Comparison of ENCODE assay signal across 15 mouse cellular contexts in the genomic region with DNA sequence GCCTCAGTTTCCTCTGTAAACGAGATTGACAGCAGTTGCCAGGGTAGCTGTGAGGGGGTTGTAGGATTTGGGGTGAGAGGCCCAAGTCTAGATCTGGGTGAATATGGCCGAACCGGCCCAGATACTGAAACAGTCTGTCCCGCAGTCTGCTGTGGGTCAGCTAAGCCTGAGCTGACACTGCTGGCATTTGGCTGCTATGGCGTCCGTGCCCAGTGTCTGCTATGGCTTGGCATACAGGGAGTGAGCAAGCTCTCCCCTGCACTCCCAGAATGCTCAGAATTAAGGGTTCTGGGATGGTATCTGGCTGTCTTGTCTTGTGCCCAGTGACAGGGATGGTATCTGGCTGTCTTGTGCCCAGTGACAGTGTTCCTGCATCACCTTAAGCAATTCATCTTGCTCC. TPM values are rescaled to one million over a fixed set of nuclear protein-coding genes. Genes with fewer than 3 reads are reported as not detected.
DNase-seq lines count a peak whose midpoint lies in the region; ATAC-seq lines count a peak whose summit lies in the region.
"Had no signal": no experiment of that assay in that cellular context is flagged by ENCODE, and none has a peak within 500 bp of the region (broad histone marks: within the 10 kb centered on the region; RNA-seq: fewer than 3 reads in every experiment).

No protein-coding gene starts in this region.

- H3K27ac ChIP-seq in neural tube, embryonic 11.5 days (ENCODE audit: low read depth, low read length) = peak overlapping the region; percentile 78
- H3K27ac ChIP-seq in hindbrain, embryonic 12.5 days = peak overlapping the region; percentile 85
- peak overlapping the region; percentile 1; the same call in 1 of the 2 replicates for H3K27ac ChIP-seq in midbrain, embryonic 14.5 days (replicated peaks; ENCODE audit: low read depth, low read length)
- H3K27ac ChIP-seq: gastrocnemius, adult 2 months; heart, adult 2 months; liver, embryonic 14.5 days; stomach, embryonic 15.5 days had no signal

- peaks cover 86% of the 10 kb centered on the region for H3K4me1 ChIP-seq in neural tube, embryonic 11.5 days (ENCODE audit: control insufficient read depth, insufficient read depth, low read length)
- H3K4me1 ChIP-seq in hindbrain, embryonic 12.5 days = peaks cover 100% of the 10 kb centered on the region
- peaks cover 92% of the 10 kb centered on the region for H3K4me1 ChIP-seq in midbrain, embryonic 14.5 days (ENCODE audit: control insufficient read depth, insufficient read depth, low read length)

- peak overlapping the region; percentile 24; the same call in 1 of the 2 replicates for H3K9ac ChIP-seq in neural tube, embryonic 11.5 days (ENCODE audit: low read length)
- H3K9ac ChIP-seq in hindbrain, embryonic 12.5 days = peak overlapping the region; percentile 50; the same call in 1 of the 2 replicates
- no peak overlapping the region for H3K9ac ChIP-seq in midbrain, embryonic 14.5 days (replicated peaks; ENCODE audit: low read length)
- H3K9ac ChIP-seq: liver, embryonic 14.5 days; stomach, embryonic 15.5 days had no signal

- no peaks in the 10 kb centered on the region for H3K27me3 ChIP-seq in neural tube, embryonic 11.5 days (ENCODE audit: control insufficient read depth, insufficient read depth, low read length)
- 0 out of 2 replicates have a peak, but pooled peaks cover 5% of the 10 kb centered on the region for H3K27me3 ChIP-seq in hindbrain, embryonic 12.5 days
- no peaks in the 10 kb centered on the region for H3K27me3 ChIP-seq in midbrain, embryonic 14.5 days (ENCODE audit: control insufficient read depth, insufficient read depth, low read length)
- H3K27me3 ChIP-seq: stomach, embryonic 15.5 days had no signal

- no peak for DNase-seq in neural tube, embryonic 11.5 days (ENCODE audit: low spot score)
- DNase-seq in neural tube, embryonic 10.5 days (ENCODE audit: extremely low spot score, low spot score) = no peak
- DNase-seq in midbrain, embryonic 14.5 days = no peak
- DNase-seq in heart, postnatal 14 days = no peak
- no peak for DNase-seq in right cerebral cortex, adult 18-20 months
- no peak for DNase-seq in thymus, postnatal 36 days
- DNase-seq: adrenal gland, postnatal 25 days; gastrocnemius, adult 2 months; heart, adult 2 months; kidney, postnatal 25 days; lung, postnatal 4 days had no signal

- H3K4me3 ChIP-seq in neural tube, embryonic 11.5 days (ENCODE audit: low read depth, low read length) = no peak overlapping the region
- H3K4me3 ChIP-seq in hindbrain, embryonic 12.5 days = no peak overlapping the region
- no peak overlapping the region for H3K4me3 ChIP-seq in midbrain, embryonic 14.5 days (replicated peaks; ENCODE audit: low read depth, low read length)
- H3K4me3 ChIP-seq: gastrocnemius, adult 2 months; heart, adult 2 months; stomach, embryonic 15.5 days had no signal

- H3K9me3 ChIP-seq in neural tube, embryonic 11.5 days (ENCODE audit: control insufficient read depth, low read length) = no peaks in the 10 kb centered on the region
- no peaks in the 10 kb centered on the region for H3K9me3 ChIP-seq in hindbrain, embryonic 12.5 days (replicated peaks)
- H3K9me3 ChIP-seq in midbrain, embryonic 14.5 days (ENCODE audit: control insufficient read depth, low read length) = no peaks in the 10 kb centered on the region
- H3K9me3 ChIP-seq: stomach, embryonic 15.5 days had no signal

- no peak for ATAC-seq in neural tube, embryonic 11.5 days (ENCODE audit: insufficient read depth, low FRiP score, low TSS enrichment)
- no peak for ATAC-seq in hindbrain, embryonic 12.5 days (ENCODE audit: low FRiP score)
- ATAC-seq in midbrain, embryonic 14.5 days (ENCODE audit: low FRiP score, low TSS enrichment) = no peak
- ATAC-seq: intestine, postnatal 0 days had no signal

- H3K36me3 ChIP-seq in neural tube, embryonic 11.5 days (ENCODE audit: control insufficient read depth, insufficient read depth, low read length) = no peaks in the 10 kb centered on the region
- H3K36me3 ChIP-seq in hindbrain, embryonic 12.5 days = no peaks in the 10 kb centered on the region
- peaks cover 6% of the 10 kb centered on the region for H3K36me3 ChIP-seq in midbrain, embryonic 14.5 days (ENCODE audit: control insufficient read depth, insufficient read depth, low read length)
- H3K36me3 ChIP-seq: stomach, embryonic 15.5 days had no signal

- no peak overlapping the region for H3K4me2 ChIP-seq in neural tube, embryonic 11.5 days (ENCODE audit: low read depth)
- H3K4me2 ChIP-seq in hindbrain, embryonic 12.5 days (replicated peaks) = no peak overlapping the region
- H3K4me2 ChIP-seq in midbrain, embryonic 14.5 days (ENCODE audit: low read length) = no peak overlapping the region
- H3K4me2 ChIP-seq: stomach, embryonic 15.5 days had no signal

- intact Hi-C loops in heart, postnatal 14 days (cut with DNase I) = no loop called here

- 90% methylated on average over 6 of the region's 6 CpGs for WGBS in neural tube, embryonic 11.5 days
- 84% methylated on average over 6 of the region's 6 CpGs for WGBS in hindbrain, embryonic 12.5 days
- WGBS in midbrain, embryonic 14.5 days = 79% methylated on average over 6 of the region's 6 CpGs

RNA-seq across cellular contexts. Expression of a gene that starts 29.6 kb away (rescaled TPM):
- 25.6 and 27.6 TPM in 2 replicates for polyA plus RNA-seq in neural tube, embryonic 11.5 days (2014; fragmentation: Nextera tagmentation; extraction: Ambion mirVana)
- polyA plus RNA-seq in hindbrain, embryonic 12.5 days (2016; fragmentation: Nextera tagmentation; extraction: Ambion mirVana) = 46.7 and 52.6 TPM in 2 replicates
- polyA plus RNA-seq in midbrain, embryonic 14.5 days (2014; fragmentation: Nextera tagmentation; extraction: Ambion mirVana) = 54.3 and 58.1 TPM in 2 replicates
- total RNA-seq in heart, postnatal 14 days (2021) = under 1 TPM; 0.80 to 0.96 TPM

RNA-seq across cellular contexts. Expression of a gene that starts 47.9 kb away (rescaled TPM):
- polyA plus RNA-seq in neural tube, embryonic 11.5 days (2014; fragmentation: Nextera tagmentation; extraction: Ambion mirVana) = 195 and 208 TPM in 2 replicates
- polyA plus RNA-seq in hindbrain, embryonic 12.5 days (2016; fragmentation: Nextera tagmentation; extraction: Ambion mirVana) = 173 and 174 TPM in 2 replicates
- polyA plus RNA-seq in midbrain, embryonic 14.5 days (2014; fragmentation: Nextera tagmentation; extraction: Ambion mirVana) = 130 and 136 TPM in 2 replicates
- 10 to 100 TPM; 46.4 to 52.0 TPM for total RNA-seq in heart, postnatal 14 days (2021)

RNA-seq across cellular contexts. Expression of a gene that starts 57.9 kb away (rescaled TPM):
- 109 and 128 TPM in 2 replicates for polyA plus RNA-seq in neural tube, embryonic 11.5 days (2014; fragmentation: Nextera tagmentation; extraction: Ambion mirVana)
- 106 and 113 TPM in 2 replicates for polyA plus RNA-seq in hindbrain, embryonic 12.5 days (2016; fragmentation: Nextera tagmentation; extraction: Ambion mirVana)
- polyA plus RNA-seq in midbrain, embryonic 14.5 days (2014; fragmentation: Nextera tagmentation; extraction: Ambion mirVana) = 96.6 and 103 TPM in 2 replicates
- total RNA-seq in heart, postnatal 14 days (2021) = 10 to 100 TPM; 54.1 to 56.9 TPM

Comparison
In these comparisons a context has a peak if more than half of its experiments do, and no peak if none do; other contexts are left out.
1. H3K27ac ChIP-seq: peak in every context shown above with its lines; median percentile 85 in hindbrain, embryonic 12.5 days; 78 in neural tube, embryonic 11.5 days; 1 in midbrain, embryonic 14.5 days.